Comparison of ENCODE assay signal across 10 mouse cellular contexts in the genomic region with DNA sequence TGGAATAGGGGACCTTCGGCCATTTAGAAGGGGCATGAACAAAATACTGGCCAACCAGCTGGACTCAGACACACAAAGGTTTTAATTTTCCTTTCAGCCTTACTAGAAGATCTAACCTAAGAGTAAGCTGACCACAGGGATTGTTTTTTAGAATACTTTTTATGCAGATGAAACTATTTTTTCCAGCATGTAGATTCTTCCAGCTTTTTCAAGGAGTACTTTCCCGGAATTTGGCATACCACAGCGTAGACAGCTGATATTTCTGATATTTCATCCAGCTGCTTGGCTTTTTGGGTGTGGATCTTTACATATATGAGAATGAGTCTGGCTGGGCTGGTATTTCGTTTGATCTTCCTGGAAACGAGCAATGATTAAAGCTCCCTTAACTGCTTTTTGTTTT. TPM values are rescaled to one million over a fixed set of nuclear protein-coding genes. Genes with fewer than 3 reads are reported as not detected.
DNase-seq lines count a peak whose midpoint lies in the region; ATAC-seq and TF ChIP-seq lines count a peak whose summit lies in the region.
"Had no signal": no experiment of that assay in that cellular context is flagged by ENCODE, and none has a peak within 500 bp of the region (broad histone marks: within the 10 kb centered on the region; RNA-seq: fewer than 3 reads in every experiment).

No protein-coding gene starts in this region.

- TF ChIP-seq POLR2A in embryonic fibroblast, embryonic 13.5 days (IDR thresholded peaks at IDR 0.05; ENCODE audit: low read depth, low read length), result no peak

- peak; percentile 15 for DNase-seq in kidney, postnatal 0 days (ENCODE audit: low spot score)
- DNase-seq in kidney, postnatal 14 days, result no peak
- peak; percentile 13 for DNase-seq in brain, adult 2 months (ENCODE audit: low read depth, low spot score)
- no peak for DNase-seq in ovary, adult 18-20 months (ENCODE audit: low spot score)
- DNase-seq: liver, postnatal 0 days; right cerebral cortex, postnatal 25 days; thymus, postnatal 4 days had no signal

- peaks cover 55% of the 10 kb centered on the region for H3K79me2 ChIP-seq in macrophage (ENCODE audit: inconsistent target)

- H3K27ac ChIP-seq in kidney, postnatal 0 days, result no peak overlapping the region
- peak overlapping the region; percentile 89 for H3K27ac ChIP-seq in embryonic fibroblast, embryonic 13.5 days (ENCODE audit: insufficient read depth, low read length)
- H3K27ac ChIP-seq in macrophage, result peak overlapping the region; percentile 99

- no peak overlapping the region for H3K9ac ChIP-seq in kidney, postnatal 0 days (ENCODE audit: low read depth, low read length)
- H3K9ac ChIP-seq: liver, postnatal 0 days had no signal

- H3K4me1 ChIP-seq in kidney, postnatal 0 days (replicated peaks; ENCODE audit: insufficient read depth, low read length), result no peaks in the 10 kb centered on the region
- peaks cover 23% of the 10 kb centered on the region for H3K4me1 ChIP-seq in embryonic fibroblast, embryonic 13.5 days (ENCODE audit: control insufficient read depth, insufficient read depth, low read length)

- peaks cover 30% of the 10 kb centered on the region for H3K36me3 ChIP-seq in kidney, postnatal 0 days (ENCODE audit: insufficient read depth, low read length)
- H3K36me3 ChIP-seq in macrophage (ENCODE audit: inconsistent target), result peaks cover 24% of the 10 kb centered on the region; the same call in 1 of the 2 replicates

- no peaks in the 10 kb centered on the region for H3K9me3 ChIP-seq in kidney, postnatal 0 days (replicated peaks; ENCODE audit: low read length)

- WGBS in kidney, postnatal 0 days, result 64% methylated on average over 5 of the region's 5 CpGs
- 87% methylated on average over 5 of the region's 5 CpGs for WGBS in macrophage (ENCODE audit: missing documents)

- no peak overlapping the region for H3K4me2 ChIP-seq in kidney, postnatal 0 days (ENCODE audit: low read length)

- H3K27me3 ChIP-seq in kidney, postnatal 0 days (ENCODE audit: insufficient read depth, low read length), result no peaks in the 10 kb centered on the region

- no peak overlapping the region for H3K4me3 ChIP-seq in kidney, postnatal 0 days (replicated peaks; ENCODE audit: low read depth, low read length)
- no peak overlapping the region for H3K4me3 ChIP-seq in embryonic fibroblast, embryonic 13.5 days (ENCODE audit: insufficient read depth, low read length)
- no peak overlapping the region for H3K4me3 ChIP-seq in macrophage (ENCODE audit: inconsistent target)

- no peak for ATAC-seq in kidney, postnatal 0 days (replicated peaks; ENCODE audit: low FRiP score, low read depth)
- no peak for ATAC-seq in megakaryocyte-erythroid progenitor cell, adult 5-6 weeks (replicated peaks; ENCODE audit: low FRiP score, low TSS enrichment, poor library complexity, severe bottlenecking)

- TF ChIP-seq CTCF in kidney, postnatal 0 days (IDR thresholded peaks at IDR 0.05; ENCODE audit: low read depth), result no peak
- TF ChIP-seq CTCF in embryonic fibroblast, embryonic 13.5 days (IDR thresholded peaks at IDR 0.05; ENCODE audit: borderline replicate concordance, insufficient read depth, low read length), result no peak

RNA-seq across cellular contexts. Expression of a gene that starts 8.2 kb away (rescaled TPM):
- polyA plus RNA-seq in kidney, postnatal 0 days (2015; fragmentation: Nextera tagmentation; extraction: Ambion mirVana), result 50.3 and 62.0 TPM in 2 replicates
- polyA plus RNA-seq in embryonic fibroblast, embryonic 13.5 days (2011; ENCODE audit: insufficient read length, low read depth, missing spikeins), result 105 and 134 TPM in 2 replicates
- total RNA-seq in macrophage (2018; cell fraction: chromatin; rRNA removed), result 1,000 to 10,000 TPM in 5 of 26 experiments, 100 to 1,000 TPM in 21; 214 to 1,575 (median 623) TPM
- 1,000 to 10,000 TPM in 3 of 26 experiments, 100 to 1,000 TPM in 23; 179 to 1,130 (median 488) TPM for total RNA-seq in macrophage (2018; cell fraction: cytosol; rRNA removed)
- total RNA-seq in macrophage (2018; cell fraction: nucleus; rRNA removed), result 1,000 to 10,000 TPM in 11 of 26 experiments, 100 to 1,000 TPM in 15; 236 to 1,693 (median 931) TPM
- polyA plus RNA-seq in macrophage (2018), result 120 to 182 TPM (median 126 TPM) in 3 replicates
- total RNA-seq in megakaryocyte-erythroid progenitor cell, adult 5-6 weeks (2014; fragmentation: Nextera tagmentation), result 4.3 and 10.6 TPM in 2 replicates
- 79.0 and 116 TPM in 2 replicates for total RNA-seq in megakaryocyte-erythroid progenitor cell, adult 5-6 weeks (2017)

Comparison
In these comparisons a context has a peak if more than half of its experiments do, and no peak if none do; other contexts are left out.
1. DNase-seq: peak in kidney, postnatal 0 days (single experiment) and brain, adult 2 months (single experiment); none in kidney, postnatal 14 days (single experiment) and ovary, adult 18-20 months (single experiment).